In genomic region chr2:166175145-166175544, GRCm38 (mm10) we compare ENCODE assay signal across 8 mouse cellular contexts. TPM values are rescaled to one million over a fixed set of nuclear protein-coding genes. Genes with fewer than 3 reads are reported as not detected.
A peak's percentile ranks its signal among the peaks of the same experiment; 100 is the strongest.
DNase-seq lines count a peak whose midpoint lies in the region; ATAC-seq lines count a peak whose summit lies in the region.

No protein-coding gene starts in this region.

- H3K9ac ChIP-seq in lung, embryonic 16.5 days (ENCODE audit: low read length): no peak overlapping the region
- H3K9ac ChIP-seq in hindbrain, embryonic 13.5 days: no peak overlapping the region
- H3K9ac ChIP-seq in midbrain, embryonic 15.5 days: no peak overlapping the region

- peak overlapping the region; percentile 19; the same call in 1 of the 2 replicates for H3K4me2 ChIP-seq in lung, embryonic 16.5 days (ENCODE audit: low read depth, low read length)
- H3K4me2 ChIP-seq in hindbrain, embryonic 13.5 days: no peak overlapping the region
- no peak overlapping the region for H3K4me2 ChIP-seq in midbrain, embryonic 15.5 days

- no peaks in the 10 kb centered on the region for H3K36me3 ChIP-seq in lung, embryonic 16.5 days (ENCODE audit: control insufficient read depth, insufficient read depth, low read length)
- no peaks in the 10 kb centered on the region for H3K36me3 ChIP-seq in hindbrain, embryonic 13.5 days
- H3K36me3 ChIP-seq in midbrain, embryonic 15.5 days (replicated peaks): no peaks in the 10 kb centered on the region

- peaks cover 12% of the 10 kb centered on the region for H3K4me1 ChIP-seq in lung, embryonic 16.5 days (replicated peaks; ENCODE audit: control insufficient read depth, insufficient read depth, low read length)
- H3K4me1 ChIP-seq in hindbrain, embryonic 13.5 days (replicated peaks): peaks cover 46% of the 10 kb centered on the region
- peaks cover 21% of the 10 kb centered on the region for H3K4me1 ChIP-seq in midbrain, embryonic 15.5 days

- no peak overlapping the region for H3K27ac ChIP-seq in lung, embryonic 16.5 days (ENCODE audit: low read length)
- H3K27ac ChIP-seq in hindbrain, embryonic 13.5 days: no peak overlapping the region; the same call in 1 of the 2 replicates
- no peak overlapping the region for H3K27ac ChIP-seq in midbrain, embryonic 15.5 days

- no peak for DNase-seq in lung, postnatal 14 days
- DNase-seq in embryo, embryonic 11 days: peak; percentile 59
- no peak for DNase-seq in right cerebral cortex, postnatal 14 days
- no peak for DNase-seq in B cell, adult 2 months

- H3K27me3 ChIP-seq in lung, embryonic 16.5 days (ENCODE audit: control insufficient read depth, insufficient read depth, low read depth, low read length): peaks cover 2% of the 10 kb centered on the region; the same call in 1 of the 2 replicates
- peaks cover 63% of the 10 kb centered on the region for H3K27me3 ChIP-seq in hindbrain, embryonic 13.5 days
- peaks cover 14% of the 10 kb centered on the region; the same call in 1 of the 2 replicates for H3K27me3 ChIP-seq in midbrain, embryonic 15.5 days (replicated peaks)

- ATAC-seq in lung, embryonic 16.5 days (ENCODE audit: low read depth): peak; percentile 29; the same call in 1 of the 2 replicates
- ATAC-seq in hindbrain, embryonic 13.5 days (ENCODE audit: low FRiP score): peak; percentile 68; the same call in 1 of the 2 replicates
- ATAC-seq in midbrain, embryonic 15.5 days (replicated peaks): peak; percentile 69; the same call in 1 of the 2 replicates
- ATAC-seq in activated CD4-positive, CD25-positive, alpha-beta regulatory T cell, adult 4 months: no peak

- WGBS in lung, embryonic 16.5 days: 15% methylated on average over 3 of the region's 3 CpGs
- 29% methylated on average over 3 of the region's 3 CpGs for WGBS in hindbrain, embryonic 13.5 days
- WGBS in midbrain, embryonic 15.5 days: 26% methylated on average over 3 of the region's 3 CpGs

- H3K4me3 ChIP-seq in lung, embryonic 16.5 days (ENCODE audit: low read length): no peak overlapping the region
- H3K4me3 ChIP-seq in hindbrain, embryonic 13.5 days: no peak overlapping the region
- H3K4me3 ChIP-seq in midbrain, embryonic 15.5 days: no peak overlapping the region

- no peaks in the 10 kb centered on the region for H3K9me3 ChIP-seq in lung, embryonic 16.5 days (ENCODE audit: control insufficient read depth, low read length)
- no peaks in the 10 kb centered on the region for H3K9me3 ChIP-seq in hindbrain, embryonic 13.5 days
- H3K9me3 ChIP-seq in midbrain, embryonic 15.5 days: no peaks in the 10 kb centered on the region

RNA-seq across cellular contexts. Expression of gene Sulf2, which starts 19.7 kb away (rescaled TPM):
- 23.8 and 28.2 TPM in 2 replicates for polyA plus RNA-seq in lung, embryonic 16.5 days (2015; fragmentation: Nextera tagmentation; extraction: Ambion mirVana)
- 88.6 and 113 TPM in 2 replicates for polyA plus RNA-seq in hindbrain, embryonic 13.5 days (2015; fragmentation: Nextera tagmentation; extraction: Ambion mirVana)
- 106 and 108 TPM in 2 replicates for polyA plus RNA-seq in midbrain, embryonic 15.5 days (2015; fragmentation: Nextera tagmentation; extraction: Ambion mirVana)
- 1 to 10 TPM; 1.3 to 1.5 TPM for polyA plus RNA-seq in activated CD4-positive, CD25-positive, alpha-beta regulatory T cell, adult 4 months (2017; shearing (Covaris generic))
